Mouse (Mus musculus): ENCODE results near the gene Lhfp. TPM values are rescaled to one million over a fixed set of nuclear protein-coding genes. Genes with fewer than 3 reads are reported as not detected.

Gene Lhfp
- total RNA-seq, 2 experiments from 2014 or later, result 27.2 to 31.6 TPM

DNA sequence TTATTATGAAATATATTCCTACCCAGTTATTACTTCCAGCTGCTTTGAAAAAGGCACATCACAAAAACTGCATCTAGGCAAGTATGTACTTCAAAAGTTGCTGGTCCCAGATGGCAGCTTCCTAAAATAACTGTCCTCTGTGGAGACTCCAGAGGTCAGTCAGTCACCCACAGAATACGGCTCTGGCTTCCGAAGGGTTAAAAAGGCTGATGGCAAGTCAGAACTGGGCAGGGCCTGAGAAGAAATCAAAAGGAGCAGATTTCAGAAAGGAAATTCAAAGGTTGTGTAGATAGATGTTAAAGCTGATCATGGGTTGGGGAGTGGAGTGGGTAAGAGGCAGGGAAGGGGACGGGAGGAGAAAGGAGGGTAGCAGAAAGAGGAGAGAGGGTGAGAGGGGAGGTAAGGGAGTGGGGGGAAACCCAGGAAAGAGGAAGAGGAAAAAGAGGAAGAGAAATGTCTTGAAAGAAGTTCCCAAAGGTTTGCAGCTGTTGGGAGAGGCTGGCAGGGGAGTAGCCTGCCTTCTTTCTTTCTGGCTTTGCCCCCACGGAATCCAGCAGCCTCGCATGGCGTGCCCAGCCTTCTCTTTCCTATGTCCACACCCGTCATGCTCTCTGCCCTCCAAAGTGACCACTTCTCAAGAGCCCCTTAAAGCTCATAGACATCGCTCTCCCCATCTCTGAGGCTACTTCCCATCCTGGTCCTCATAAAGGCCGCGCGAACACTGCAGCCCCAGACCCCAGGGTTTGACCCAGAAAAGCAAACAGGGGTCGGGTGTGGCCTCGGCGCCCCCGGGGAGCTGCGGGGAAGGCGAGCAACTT, 526 bp upstream of the Lhfp start:
- no peak for DNase-seq (ENCODE audit: low spot score in 2 of 2)

GRCm38 (mm10) chr3:53042240-53042567, 876 bp downstream of the Lhfp start:
- no peak for DNase-seq (ENCODE audit: low spot score in 2 of 2)

DNA sequence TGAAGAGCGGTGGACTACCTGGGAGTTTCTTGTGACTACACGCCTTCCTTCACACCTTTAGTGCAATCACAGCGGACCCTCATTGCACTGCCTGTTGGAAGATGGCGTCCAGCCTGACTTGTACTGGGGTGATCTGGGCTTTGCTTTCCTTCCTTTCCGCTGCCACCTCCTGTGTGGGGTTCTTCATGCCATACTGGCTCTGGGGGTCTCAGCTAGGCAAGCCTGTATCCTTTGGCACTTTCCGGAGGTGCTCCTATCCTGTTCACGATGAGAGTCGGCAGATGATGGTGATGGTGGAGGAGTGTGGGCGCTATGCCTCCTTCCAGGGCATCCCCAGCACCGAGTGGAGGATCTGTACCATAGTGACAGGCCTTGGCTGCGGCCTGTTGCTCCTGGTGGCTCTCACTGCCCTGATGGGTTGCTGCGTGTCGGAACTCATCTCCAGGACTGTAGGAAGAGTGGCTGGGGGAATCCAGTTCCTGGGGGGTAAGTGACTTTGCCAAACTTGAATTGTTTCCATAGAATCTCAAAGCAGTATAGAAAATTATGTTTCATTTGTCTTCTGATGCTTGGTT, 2.0 kb downstream of the Lhfp start:
- DNase-seq (ENCODE audit: low spot score in 2 of 2), result no peak

DNA sequence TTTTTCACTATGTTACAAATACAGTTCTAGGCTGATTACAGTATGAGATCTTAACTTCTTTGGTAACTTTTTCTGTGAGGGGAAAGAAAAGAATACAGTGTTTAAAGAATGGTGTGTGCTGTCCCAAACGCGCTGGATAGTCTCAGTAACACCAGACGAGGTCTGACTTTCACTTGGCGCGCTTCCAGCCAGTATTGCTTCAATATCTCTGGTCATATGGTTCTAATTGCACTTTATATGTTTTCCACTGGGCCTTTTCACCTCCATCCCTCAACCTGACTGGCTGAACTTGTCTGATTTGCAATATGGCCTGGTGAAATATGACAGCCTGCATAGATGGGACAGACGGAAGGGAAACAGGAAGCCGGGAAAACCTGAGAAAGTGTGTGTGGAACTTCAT, 2.9 kb downstream of the Lhfp start:
- DNase-seq (ENCODE audit: low spot score in 2 of 2), result no peak

- DNase-seq (ENCODE audit: low spot score in 2 of 2), result no peak
Measured at GRCm38 (mm10) chr3:53044682-53045299, 3.5 kb downstream of the Lhfp start.

DNA sequence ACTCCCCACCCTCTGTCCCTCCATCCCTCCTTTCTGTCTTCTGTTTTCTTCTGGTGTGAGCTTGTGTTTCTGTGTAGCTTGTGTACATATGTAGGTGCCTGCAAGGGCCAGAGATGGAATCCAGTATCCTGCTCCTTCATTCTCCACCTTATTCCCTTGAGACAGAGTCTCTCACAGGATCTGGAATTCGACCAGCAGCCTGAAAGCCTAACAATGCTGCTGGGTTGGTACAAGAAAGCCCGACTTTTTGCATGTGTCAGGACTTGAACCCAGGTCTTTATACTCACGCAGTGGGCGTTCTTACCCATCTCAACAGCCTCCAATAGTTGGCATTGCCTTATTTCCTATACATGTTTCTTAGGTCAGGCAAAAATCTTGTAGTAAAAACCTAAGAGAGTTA, 4.4 kb downstream of the Lhfp start:
- DNase-seq (ENCODE audit: low spot score in 2 of 2), result no peak

GRCm38 (mm10) chr3:53046371-53046770, 5.0 kb downstream of the Lhfp start:
- no peak for DNase-seq (ENCODE audit: low spot score in 2 of 2)

- DNase-seq (ENCODE audit: low spot score in 2 of 2), result no peak
Measured at GRCm38 (mm10) chr3:53052385-53052784, 11.1 kb downstream of the Lhfp start.

- DNase-seq (ENCODE audit: low spot score in 2 of 2), result no peak
Measured at GRCm38 (mm10) chr3:53056430-53056829, 15.1 kb downstream of the Lhfp start.

- no peak for DNase-seq (ENCODE audit: low spot score in 2 of 2)
Measured at GRCm38 (mm10) chr3:53059959-53060358, 18.6 kb downstream of the Lhfp start.

DNA sequence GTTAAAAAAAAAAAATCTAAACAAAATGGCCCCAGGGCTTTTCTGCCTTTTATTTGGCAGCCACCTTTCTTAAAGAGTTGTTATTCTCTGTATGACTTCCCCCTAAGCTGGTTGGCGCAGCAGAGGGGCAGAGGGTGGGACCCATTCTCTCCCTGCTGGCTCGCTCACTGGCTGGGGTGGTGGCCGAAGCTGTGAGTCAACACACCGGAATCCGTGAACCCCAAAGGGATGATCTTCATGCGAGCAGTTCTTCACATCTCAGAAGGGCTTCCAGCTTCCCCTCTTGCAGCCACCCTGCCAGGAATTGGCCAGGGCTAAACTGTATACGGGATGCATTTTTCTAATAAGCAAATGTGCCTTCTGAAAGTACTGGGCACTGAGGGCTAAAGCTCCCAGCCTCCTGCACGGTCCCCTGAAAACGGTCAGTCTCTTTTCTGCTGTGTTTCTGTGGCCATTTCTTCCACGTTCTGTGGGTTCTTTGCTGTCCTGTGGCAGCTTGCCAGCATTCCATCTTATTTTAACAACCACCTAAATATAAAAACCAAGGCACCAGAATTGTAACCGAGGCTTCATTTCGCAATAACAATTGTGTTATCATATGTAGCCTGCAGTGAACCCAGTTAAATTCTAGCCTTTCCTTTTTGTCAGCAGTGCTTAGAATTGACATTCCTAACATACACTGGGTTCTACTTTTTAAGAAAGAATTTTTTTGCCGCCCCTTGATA, 22.3 kb downstream of the Lhfp start:
- no peak for DNase-seq (ENCODE audit: low spot score in 2 of 2)

GRCm38 (mm10) chr3:53065267-53066094, 24.2 kb downstream of the Lhfp start:
- no peak for DNase-seq (ENCODE audit: low spot score in 2 of 2)

DNA sequence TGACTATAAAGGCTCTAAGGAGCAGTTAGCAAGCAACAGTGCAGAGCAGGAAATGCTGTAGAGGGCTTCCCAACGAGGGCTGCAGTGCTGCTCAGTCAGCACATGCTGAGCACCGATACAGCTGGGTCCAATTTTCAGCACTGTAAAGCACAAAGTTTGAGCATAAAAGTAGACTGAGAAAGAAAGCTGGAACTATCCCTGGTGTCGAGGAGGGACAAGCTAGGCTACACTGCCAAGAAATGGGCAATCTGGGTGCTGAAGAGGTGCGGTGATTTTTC, 24.7 kb downstream of the Lhfp start:
- no peak for DNase-seq (ENCODE audit: low spot score in 2 of 2)

GRCm38 (mm10) chr3:53068399-53068798, 27.1 kb downstream of the Lhfp start:
- DNase-seq (ENCODE audit: low spot score in 2 of 2), result no peak

DNA sequence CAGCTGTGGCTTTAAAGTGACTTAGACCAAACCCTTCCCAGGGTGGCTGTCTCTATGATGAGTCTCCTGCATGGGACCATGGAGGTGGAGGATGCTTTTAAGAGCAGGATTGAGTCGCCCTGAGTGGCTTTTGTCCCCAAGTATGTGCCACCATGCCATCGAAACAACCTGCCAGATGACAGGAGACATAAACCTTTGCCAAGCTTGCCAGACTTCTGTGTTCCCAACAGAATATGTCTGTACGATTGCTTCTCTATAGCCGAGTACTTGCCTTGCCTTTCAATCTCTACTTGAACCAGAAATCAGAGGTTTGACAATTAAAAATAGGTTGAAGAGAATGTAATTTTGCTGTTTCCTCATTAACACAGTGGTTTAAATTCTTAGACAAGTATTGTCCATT, 32.9 kb downstream of the Lhfp start:
- no peak for DNase-seq (ENCODE audit: low spot score in 2 of 2)

DNA sequence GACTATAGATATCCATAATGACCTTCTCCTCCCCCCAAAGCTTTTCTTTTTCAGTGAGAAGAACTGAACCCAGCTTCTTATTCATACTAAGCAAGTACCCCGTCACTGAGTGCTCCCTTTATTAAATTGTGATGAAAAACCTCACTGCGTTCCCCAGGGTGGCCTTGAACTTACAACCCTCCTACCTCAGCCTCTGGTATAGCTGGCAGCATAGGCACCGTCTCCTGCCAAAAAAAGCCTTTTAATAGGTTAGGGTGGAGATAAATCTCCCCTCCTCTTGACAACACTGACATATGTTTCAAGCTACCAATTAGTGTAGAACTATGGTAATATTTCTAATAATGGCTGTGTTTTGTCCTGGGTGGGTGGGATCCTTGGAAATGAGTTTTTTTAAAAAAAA, 33.4 kb downstream of the Lhfp start:
- no peak for DNase-seq (ENCODE audit: low spot score in 2 of 2)

- DNase-seq (ENCODE audit: low spot score in 2 of 2), result no peak
Measured at GRCm38 (mm10) chr3:53080286-53080685, 39.0 kb downstream of the Lhfp start.

DNA sequence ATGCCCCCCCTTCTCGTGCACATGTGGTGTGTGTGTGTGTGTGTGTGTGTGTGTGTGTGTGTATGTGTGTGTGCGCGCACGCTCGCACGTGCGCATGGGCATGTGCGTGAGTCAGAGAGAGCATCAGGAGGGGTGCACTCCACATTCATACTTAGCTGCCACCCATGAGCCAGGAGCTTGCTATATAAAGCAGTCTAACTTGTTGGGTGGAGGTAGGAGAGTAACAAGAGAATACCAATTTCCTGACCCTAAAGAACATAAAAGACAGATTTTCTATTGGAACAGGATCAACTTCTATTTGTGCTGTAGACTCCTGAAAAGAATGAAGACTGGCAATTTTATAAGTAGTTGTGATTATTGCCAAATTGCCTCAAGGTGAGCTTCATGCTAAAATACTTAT, 39.4 kb downstream of the Lhfp start:
- no peak for DNase-seq (ENCODE audit: low spot score in 2 of 2)

DNA sequence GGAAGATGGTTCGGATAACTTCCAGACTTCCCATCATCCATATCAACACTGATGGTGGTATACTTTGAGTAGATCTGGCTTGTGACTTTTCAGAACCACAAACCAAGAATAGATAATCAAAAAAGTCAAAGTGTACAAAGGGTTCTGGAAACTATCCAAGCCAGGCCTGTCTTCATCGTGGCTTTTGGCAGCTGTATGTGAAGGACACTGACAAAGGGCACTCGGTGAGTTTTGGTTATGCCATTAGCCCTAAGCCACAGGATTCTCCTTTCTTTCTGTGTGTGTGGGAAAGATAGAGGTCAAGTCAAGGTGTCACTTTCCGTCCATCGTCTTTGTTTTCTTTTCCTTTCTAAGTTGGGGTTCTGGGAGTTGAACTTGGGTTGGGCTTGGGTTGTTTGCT, 42.4 kb downstream of the Lhfp start:
- no peak for DNase-seq (ENCODE audit: low spot score in 2 of 2)

DNA sequence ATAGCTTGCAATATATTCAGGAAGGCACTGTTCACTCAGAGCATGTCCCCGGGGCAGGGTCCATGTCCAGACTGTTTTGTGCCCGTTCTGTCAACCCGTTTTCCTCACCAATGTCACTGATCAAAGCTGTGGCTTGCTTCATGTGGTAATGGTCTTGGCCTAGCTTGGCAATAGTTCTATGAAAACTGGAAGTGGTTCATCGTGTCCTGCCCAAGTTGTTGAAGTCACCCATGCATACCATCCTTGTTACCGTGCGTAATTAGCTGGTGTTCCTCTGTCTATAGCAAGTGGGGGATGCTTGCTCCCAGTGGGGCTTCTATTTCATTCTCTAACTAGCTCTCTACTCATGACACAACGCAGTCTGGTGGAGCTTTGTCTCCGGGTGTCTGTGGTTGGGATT, 43.5 kb downstream of the Lhfp start:
- DNase-seq (ENCODE audit: low spot score in 2 of 2), result no peak

DNA sequence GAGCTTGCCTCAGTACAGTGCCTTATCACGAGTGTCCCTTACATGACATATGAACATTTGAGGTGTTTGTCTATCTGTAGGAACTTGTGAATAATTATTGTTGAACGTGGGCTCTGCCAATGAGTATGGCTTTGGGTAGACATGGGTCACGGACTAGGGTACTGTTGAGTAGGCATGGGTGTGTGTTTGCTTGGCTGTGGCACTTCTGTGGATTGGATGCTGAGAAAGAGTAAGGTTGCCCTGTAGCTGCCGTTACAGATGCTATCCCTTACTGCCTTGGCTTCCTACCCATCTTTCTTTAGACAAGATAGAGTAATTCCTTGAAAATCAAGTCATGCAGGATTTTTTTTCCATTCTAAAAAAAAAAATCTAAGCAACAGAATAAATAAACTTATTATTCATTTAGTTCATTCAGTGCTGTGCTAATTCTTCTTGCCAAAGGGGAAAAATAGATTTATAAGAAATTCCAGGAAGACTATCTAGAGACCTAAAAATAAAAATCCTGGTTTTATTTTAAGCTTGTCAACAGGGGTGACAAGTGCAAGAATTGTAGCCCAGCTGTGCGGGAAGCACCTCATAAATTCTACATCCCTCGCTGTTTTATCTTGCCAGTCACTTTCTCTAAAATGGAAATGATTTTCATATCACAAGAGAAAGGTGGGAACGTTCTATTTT, 45.3 kb downstream of the Lhfp start:
- DNase-seq (ENCODE audit: low spot score in 2 of 2), result no peak

All from left cerebral cortex, adult 18-20 months (tissue).